Mouse (Mus musculus) gastrocnemius, postnatal 36 days (tissue): Measurements from ENCODE around the gene Mamdc2. TPM values are rescaled to one million over a fixed set of nuclear protein-coding genes. Genes with fewer than 3 reads are reported as not detected.

Experiments used
- DNase-seq, 2 experiments: peaks; one replicate each; pipeline ENCODE4 v3.0.0; 2022
- intact Hi-C: fragments of 180-260 bp; cut with DNase I; formaldehyde crosslinking; loops from one replicate; pipeline ENCODE4 v1.15.1; 2025
- total RNA-seq, 2 experiments: library from RNA; stranded (reverse); gene quantifications; 2 replicates each; pipeline ENCODE4 v1.2.3; 2021

The Mamdc2 gene
- total RNA-seq, 2 experiments from 2014 or later = 0.89 to 0.92 TPM

DNA sequence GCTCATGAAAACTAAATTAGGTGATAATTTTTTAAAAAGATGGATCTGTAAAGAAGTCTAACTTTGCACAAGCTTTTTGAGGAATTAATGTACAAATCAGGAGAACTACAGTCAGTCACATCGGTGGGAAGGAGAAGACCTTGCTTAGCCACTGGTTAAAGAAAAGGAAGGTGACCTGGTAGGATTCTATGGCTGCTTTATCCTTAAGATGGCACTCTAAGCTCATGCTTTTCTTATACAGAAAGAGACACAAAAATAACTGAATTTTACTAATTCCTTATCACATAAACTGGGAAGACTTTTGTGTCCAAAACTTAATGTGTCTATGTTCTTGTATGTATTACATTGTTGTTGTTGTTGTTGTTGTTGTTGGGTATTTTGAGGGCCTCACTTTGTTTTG lies 149.3 kb downstream of the Mamdc2 start:
- intact Hi-C loops = no loop called here
- DNase-seq = no peak

DNA sequence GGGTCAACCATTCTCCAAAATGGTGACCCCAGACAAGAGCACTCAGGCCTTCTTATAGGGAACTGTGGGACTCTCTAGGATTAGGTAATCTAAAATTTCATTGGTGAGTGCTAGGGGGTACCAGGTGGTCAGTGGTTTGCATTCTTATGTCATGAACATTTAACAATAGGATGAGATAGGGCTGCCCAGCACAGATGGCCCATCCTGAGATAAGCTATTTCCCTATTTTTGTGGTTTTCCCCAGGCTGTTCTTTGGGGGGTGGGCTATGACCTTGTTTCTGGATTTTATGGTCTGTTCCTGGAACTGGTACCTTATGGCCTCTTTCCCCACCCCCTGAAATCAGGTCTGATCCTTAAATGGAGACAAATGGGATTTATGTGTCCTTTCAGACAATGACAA lies 151.1 kb downstream of the Mamdc2 start:
- intact Hi-C loops = no loop called here
- no peak for DNase-seq

DNA sequence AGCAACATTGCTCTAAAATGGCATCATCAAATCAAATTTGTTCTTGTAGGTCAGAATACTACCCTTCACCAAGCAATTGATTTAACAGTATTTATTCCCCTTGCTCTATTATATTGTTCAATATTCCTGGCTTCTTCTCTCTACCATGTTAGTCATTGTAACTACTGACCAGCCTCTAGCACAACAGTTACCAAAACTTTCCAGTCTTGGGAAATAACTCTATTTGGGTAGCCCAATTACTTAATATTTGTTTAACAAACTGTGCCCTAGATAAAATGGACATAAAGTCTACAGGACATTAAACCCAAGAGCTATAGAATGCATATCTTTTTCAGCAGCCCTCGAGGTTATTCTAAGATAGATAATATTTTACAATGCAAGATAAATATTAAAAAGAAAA lies 159.0 kb downstream of the Mamdc2 start:
- DNase-seq = no peak
- intact Hi-C loops = no loop called here

DNA sequence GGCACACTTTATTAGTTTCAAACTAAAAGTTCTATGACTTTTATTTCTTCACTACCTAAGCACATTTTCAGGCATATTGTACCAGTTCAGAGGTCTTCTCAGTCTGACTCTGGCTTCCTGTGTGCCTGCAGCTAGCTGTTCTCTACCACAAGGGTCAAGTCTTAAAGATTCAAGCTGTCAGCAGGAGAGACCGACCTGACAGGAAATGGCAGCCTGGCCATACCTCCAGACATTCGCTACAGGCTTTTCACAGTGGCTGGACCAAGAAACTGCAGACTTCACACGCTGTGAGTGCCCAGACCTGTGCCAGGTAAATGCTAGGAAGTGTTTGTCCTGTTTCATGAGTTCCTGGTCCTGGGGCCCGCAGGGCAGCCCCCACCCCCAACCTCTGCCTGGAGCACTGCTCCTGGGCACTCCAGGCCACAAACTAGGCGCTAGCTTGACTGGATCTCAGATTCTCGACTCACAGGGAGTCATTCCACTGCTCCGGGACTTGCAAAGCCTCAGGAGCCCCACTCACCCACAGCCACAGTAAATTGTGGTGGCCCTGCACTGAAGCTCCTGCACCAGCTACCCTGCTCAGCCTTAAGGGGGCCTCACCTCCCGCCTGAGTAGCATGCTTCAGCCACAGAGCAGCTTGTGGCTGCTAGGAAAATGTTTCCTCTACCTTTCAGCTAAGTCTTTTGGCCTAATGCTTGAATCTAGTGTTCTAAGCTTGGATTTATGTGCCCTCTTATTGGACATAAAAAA lies 166.2 kb downstream of the Mamdc2 start:
- intact Hi-C loops = no loop called here
- no peak for DNase-seq

DNA sequence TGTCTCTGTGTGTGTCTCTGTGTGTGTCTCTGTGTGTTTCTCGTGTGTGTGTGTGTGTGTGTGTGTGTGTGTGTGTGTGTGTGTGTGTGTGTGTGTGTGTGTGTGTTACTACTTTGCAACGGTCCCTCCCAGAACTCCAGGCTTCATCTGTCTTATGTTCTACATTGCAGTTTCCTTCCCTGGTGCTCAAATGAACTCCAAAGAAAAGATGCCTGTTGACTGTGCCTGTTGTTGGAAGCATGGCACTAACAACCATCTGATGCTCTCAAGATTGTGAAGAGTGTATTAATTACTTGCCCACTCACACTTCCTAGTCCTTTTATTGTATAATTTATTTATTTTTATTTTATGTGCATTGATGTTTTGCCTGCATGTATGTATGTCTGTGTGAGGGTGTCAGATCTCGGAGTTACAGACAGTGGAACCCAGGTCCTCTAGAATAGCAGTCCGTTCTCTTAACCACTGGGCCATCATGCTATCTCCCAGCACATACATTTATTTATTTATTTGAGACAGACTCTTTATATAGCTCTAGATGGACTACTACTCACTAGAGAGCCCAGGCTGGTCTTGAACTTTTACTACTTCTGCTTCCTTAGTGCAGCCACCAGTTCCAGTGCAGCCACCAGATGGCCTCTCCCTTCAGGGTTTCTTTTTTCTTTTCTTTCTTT lies 174.1 kb downstream of the Mamdc2 start:
- intact Hi-C loops = no loop called here
- DNase-seq = no peak

DNA sequence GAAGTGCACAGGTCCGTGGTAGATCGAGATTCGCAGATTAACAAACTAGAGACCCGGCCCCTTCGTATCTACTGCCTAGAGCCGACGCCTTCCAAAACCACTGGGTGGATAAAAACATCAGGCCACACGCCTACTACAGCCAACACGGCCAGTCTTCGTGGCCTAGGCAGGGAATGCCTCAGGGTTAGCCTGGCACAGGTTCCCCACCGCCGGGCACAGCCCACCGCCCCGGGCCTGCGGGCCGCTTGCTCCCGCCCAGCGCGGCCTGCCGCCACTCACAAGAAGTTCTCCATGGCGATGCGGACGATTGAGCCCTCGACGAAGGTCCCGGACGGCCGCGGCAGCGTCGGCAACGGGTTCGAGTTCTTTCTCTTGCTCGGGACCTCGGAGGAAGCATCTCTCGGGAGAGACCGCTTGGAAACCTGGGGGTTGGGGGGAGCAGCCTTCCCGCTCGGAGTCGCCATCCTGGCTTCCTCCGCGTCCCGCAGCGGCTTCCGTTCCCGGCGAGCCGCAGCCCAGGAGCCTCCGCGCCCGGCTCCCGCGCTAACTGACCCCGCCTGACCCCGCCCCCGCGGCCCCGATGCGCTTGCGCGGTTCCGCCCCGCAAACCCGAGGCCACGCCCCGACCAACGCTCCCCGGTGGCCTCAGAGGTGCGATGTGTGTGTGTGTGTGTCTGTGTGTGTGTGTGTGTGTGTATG lies 174.7 kb downstream of the Mamdc2 start, which contains the start of gene Smc5:
Gene Smc5 (minus strand): TSS at position 543 of the 699 bp plus-strand sequence.
- DNase-seq = peak; percentile 88 to 91
- intact Hi-C loops = no loop called here

DNA sequence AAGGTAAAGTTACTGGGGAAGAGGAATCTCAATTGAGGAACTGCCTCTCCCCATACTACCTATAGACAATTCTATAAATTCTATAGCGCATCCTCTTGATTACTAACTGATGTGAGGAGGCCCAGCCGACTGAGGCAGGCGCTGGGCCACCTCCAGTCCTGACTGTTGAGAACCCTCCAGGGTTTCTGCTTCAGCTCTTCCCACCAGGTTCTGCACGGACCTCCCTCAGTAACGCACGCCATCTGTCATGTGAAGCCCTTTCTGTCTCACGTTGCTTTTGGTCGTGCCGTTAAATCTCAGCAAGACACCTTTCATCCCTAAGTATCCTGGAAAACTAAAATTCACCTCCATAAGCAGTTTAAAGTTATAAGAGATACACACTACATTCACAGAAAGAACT lies 191.5 kb downstream of the Mamdc2 start:
- intact Hi-C loops = no loop called here
- no peak for DNase-seq

Other genes starting within 250 kb of the Mamdc2 start
- 10 to 100 TPM; 13.4 to 14.0 TPM for gene Smc5, start 174.5 kb downstream of the Mamdc2 start, total RNA-seq
- gene 1700028P14Rik, start 204.4 kb upstream of the Mamdc2 start, total RNA-seq = not detected
- gene Ptar1, start 239.0 kb upstream of the Mamdc2 start, total RNA-seq = 10 to 100 TPM; 13.6 to 16.0 TPM